Mouse (Mus musculus): ENCODE results near the gene C2cd3. TPM values are rescaled to one million over a fixed set of nuclear protein-coding genes. Genes with fewer than 3 reads are reported as not detected.
A peak's percentile ranks its signal among the peaks of the same experiment; 100 is the strongest.

C2cd3 gene
- total RNA-seq, 2 experiments from 2014 or later: 6.3 to 9.2 TPM

DNA sequence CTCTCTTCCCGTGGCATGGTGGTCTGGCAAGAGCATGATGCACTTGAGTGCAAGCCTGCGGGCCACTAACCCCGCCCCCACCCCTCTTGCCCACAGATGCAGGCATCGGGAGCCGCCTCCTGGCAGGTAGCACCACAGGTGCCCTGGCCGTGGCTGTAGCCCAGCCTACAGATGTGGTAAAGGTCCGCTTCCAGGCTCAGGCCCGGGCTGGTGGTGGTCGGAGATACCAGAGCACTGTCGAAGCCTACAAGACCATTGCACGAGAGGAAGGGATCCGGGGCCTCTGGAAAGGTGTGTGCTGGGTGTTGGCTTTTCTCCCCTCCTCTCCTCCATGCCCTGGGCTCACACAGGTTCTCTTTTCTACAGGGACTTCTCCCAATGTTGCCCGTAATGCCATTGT, 125.9 kb downstream of the C2cd3 start:
- no peak for DNase-seq

DNA sequence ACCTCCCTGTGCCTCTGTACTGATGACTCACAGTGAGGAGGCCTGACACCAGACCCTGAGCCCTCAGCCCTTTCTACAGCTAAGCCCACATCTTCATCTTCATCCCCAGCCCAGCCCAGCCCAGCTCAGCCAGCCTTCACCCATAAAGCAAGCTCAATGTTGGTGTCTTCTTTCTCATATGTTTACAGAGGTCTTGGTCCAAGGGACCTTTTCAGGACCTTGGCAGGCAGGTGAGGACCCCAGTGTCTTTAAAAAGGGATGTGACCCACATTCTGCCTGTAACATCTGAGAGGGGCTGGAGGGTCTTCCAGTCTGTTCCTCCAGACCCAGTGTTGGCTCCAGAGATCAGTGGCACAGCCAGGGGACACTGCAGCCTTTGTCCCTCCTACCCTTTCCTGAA, 127.4 kb downstream of the C2cd3 start:
- no peak for DNase-seq

DNA sequence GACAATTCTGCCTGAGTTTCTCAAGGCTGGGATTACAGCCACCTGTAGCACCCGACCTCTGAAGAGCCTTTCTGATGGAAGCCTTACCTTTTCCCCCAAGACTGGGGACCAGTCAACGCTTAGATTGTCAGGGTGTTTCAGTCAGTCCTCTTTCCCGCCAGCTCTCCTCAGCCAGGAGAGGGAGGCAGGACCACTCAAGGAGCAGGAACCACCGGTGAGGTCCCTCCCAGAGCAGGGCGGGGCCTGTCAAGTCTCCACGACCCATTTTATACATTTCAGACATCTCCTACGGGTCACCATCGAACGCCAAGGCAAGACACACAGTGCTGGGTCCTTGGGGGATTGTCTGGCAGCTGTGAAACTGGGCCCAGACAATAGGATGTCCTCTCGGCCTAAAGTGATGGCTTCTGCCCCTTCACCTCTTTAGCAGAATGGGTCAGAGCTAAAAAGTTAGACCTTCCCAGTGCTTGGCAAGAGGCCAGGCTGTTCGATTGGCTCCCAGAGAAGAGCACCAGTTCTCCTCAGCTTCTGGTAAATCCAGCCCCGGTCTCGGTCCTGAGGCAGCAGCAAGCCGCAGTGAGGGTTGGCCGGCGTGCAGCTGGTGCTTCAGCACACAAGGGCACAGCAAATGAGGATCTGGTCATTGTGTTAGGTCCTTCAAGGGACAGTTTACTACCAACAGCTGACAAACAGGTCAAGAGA, 128.4 kb downstream of the C2cd3 start:
- peak; percentile 42 for DNase-seq

DNA sequence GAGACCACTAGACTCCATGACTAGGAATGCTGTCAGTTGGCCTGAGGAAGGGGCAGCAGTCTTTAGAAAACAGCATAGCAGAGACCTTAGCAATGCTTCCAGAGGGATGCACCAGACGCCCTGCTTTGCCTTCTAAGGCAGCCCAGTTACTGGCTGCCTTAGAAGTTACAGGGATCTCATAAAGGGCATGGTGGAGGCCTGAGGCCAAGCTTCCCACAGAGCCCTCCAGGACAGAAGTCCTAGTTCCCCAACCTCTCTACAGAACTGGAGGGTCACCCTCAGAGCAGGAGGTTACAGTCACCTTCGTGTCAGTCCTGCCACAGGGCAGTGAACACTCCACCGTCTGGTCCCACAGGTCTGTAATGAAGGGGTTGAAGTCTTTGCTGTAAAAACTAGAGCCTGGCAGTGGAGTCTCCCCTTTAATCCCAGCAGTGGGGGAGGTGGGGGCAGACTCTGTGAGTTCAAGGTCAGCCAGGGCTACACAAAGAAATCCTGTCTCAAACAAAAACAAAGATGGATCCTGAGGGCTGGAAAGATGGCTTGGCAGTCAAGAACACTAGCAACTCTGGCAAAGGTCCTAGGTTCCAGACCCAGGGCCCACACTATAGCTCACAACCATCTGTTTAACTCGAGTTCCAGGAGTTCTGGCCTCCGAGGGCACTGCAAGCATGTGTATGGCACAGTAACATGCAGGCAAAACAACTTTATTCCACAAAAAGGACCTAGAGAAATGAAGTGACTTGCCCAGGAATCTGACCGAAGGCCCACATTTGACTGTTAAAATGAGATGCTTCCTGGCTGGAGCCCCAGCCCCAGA, 129.2 kb downstream of the C2cd3 start:
- no peak for DNase-seq

DNA sequence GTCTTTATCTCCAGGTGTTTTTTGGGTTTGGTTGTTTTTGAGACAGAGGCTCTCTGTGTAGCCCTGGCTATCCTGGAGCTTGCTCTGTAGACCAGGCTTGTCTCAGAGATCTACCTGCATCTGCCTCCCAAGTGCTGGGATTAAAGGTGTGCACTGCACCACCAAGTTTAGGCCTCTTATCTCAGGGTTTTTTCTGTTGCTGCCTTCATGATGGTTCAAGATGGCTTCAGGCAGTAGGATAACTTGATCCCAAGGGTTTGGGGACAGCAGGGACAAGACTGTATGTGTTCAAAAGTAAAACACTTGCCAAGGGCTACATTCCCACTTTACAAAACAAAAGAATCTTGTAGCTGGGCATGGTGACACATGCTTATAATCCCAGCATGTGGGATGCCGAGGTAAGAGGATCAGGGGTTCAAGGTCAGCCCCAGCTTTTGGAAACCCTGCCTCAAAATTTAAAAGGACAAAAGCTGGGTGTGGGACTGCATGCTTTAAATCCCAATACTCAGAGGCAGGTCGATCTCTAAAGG, 129.9 kb downstream of the C2cd3 start:
- DNase-seq: no peak

DNA sequence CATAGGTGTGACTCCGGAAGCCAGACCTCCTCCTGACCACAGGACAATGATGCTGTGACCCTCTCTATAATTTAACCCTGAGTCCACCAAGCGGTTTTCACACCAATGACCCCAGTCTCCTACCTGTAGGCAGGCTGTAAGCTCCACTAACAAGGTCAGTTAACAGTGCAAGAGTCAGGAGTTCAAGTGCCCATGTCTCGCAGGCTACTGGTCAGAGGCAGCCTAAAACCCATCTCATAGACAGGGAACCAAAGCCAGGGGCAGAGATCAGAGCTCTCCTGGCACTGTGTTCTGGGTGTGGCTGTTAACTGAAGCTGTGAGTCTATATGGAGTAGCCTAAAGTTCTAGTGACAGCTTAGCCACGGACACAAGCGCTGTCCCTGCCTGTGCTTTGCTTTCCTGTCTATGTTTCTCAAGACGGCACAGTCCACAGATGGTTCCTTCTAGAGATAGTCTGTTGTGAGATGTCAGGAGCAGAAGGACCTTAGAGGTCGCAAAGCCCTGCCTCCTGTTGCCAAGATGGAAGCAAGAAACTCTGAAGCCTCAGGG, 130.4 kb downstream of the C2cd3 start:
- no peak for DNase-seq

DNA sequence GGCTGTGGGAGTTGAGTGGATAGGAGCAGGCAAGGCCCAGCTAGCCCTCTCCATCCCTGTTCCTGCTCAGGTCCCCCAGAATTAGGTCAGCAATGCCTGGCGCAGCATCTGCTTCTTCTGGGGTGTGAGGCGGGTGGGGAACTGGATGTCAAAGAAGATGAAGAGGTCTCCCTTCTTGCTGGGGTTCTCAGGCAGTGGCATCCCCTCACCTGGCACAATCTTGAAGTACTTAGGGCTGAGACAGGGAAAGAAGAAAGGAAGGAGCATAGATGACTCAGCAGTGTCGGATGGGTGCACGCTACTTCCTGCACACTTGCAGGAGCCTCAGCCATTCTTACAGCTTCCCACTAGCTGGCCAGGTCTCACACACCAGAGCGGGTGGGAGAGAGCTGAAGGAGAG, 131.0 kb downstream of the C2cd3 start:
- no peak for DNase-seq

DNA sequence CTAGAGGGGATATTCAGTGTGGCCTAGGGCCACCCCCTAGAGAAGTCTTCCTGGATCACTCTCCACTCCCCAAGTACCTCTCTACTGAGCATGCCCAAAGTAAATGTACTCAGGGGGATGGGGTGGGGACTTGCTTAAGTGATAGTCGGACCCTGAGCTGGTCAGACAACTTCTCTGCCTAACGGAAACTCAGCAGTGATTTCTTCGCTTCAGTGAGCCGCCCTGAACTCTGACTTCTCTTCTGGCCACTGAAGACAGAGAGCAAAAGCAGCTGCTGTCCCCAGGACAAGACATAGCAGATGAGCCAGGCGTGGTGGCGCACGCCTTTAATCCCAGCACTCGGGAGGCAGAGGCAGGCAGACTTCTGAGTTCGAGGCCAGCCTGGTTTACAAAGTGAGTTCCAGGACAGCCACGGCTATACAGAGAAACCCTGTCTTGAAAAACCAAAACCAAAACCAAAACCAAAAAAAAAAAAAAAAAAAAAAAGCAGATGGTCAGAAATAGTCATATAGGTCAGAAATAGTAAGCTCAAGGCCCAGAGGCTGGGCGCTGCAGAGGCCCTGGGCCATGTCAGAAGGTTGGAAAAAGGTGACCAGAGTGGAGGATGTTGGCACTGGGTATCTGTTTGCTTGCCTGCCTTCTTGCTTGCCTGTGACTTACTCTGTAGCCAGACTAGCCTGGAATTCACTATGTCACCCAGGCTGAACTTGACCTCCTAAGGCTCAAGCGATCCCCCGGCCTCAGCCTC, 132.9 kb downstream of the C2cd3 start:
- DNase-seq: no peak

DNA sequence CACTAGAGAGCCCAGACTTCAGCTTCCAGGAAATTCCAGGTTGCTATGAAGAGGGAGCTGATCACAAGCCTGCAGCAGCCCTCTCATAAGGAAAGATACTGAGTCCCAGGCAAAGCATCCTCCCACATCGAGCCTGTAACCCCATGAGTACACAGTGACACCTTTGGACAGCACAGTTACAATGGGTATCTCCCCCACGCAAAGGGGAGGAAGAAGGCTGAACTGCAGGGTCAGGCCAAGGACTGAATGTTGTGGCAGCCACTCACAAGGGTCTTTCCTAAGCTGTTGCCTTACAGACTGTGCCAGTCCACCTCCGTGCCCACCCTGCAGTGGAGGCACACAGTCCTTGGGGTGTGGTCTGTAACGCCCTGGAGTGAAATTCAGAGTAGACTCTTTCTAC, 134.5 kb downstream of the C2cd3 start:
- DNase-seq: no peak

DNA sequence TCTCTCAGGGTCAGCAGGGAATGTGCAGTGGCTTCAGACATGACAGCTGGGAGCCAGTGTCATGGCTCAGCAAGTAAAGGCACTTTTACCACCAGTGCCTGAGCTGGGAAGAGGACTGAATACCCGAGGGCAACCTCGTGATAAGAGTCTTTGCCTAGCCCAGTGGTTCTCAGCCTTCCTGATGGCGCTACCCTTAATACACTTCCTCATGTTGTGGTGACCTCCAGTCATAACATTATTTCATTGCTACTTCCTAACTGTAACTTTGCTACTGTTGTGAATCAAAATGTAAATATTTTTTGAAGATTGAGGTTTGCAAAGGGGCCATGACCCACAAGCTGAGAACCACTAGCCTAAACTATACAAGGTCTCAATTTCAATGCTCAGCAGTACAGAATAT, 136.6 kb downstream of the C2cd3 start:
- no peak for DNase-seq

DNA sequence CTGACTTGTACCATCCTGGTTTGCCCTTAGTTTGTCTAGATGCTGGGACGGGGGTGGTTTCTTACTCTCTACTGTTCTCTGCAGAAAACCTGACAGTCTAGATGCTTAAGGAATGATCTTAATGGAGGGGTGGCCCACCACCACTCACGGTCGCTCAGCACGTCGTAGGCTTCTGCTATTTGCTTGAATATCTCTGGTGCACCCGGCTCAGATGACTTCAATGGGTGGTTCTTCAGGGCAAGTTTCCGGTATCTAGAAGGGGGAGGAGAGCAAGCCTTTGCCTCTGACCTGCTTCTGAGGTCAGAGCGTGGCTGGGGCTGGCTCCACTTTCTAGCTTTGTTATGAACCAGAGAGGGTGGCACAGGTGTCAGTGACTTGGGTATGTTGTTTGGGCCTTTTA, 139.6 kb downstream of the C2cd3 start:
- DNase-seq: no peak

DNA sequence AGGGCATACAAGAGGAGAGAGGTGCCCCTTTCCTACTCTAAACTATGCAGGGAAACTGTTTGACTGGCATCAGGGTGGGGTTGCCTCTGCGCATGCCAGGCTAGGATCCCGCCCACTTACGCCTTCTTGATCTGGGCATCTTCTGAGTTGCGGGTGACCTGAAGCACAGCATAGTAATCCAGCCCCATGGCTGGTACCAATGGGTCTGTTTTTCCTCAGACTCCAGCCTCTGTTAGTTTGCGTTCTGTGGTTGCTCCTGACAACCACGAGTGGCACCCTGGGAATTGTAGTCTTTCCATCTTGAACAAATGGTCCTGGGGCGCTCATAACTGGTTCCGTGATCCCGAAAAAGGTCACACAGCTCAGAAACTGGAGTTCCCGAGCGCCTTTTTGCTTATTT, 142.5 kb downstream of the C2cd3 start, which contains the start of gene Dnajb13:
TSS of gene Dnajb13 (minus strand) at position 388 of the 400 bp plus-strand sequence.
- no peak for DNase-seq

Other genes with a start within 250 kb of the C2cd3 start
- gene Lipt2, start 213.0 kb upstream of the C2cd3 start, total RNA-seq (2021): 1 to 10 TPM; 5.6 to 6.3 TPM
- under 1 TPM; 0.70 to 0.84 TPM for gene Kcne3, start 195.7 kb upstream of the C2cd3 start, total RNA-seq (2021)
- 10 to 100 TPM; 11.4 to 11.5 TPM for gene Pgm2l1, start 144.8 kb upstream of the C2cd3 start, total RNA-seq (2021)
- 1 to 10 TPM; 3.5 to 5.7 TPM for gene P4ha3, start 86.7 kb upstream of the C2cd3 start, total RNA-seq (2021)
- 10 to 100 TPM; 32.0 to 40.2 TPM for gene Ppme1, start 74 bp downstream of the C2cd3 start, total RNA-seq (2021)
- 10 to 100 TPM; 77.1 to 79.5 TPM for gene Ucp3, start 100.8 kb downstream of the C2cd3 start, total RNA-seq (2021)
- gene Ucp2, start 121.1 kb downstream of the C2cd3 start, total RNA-seq (2021): 100 to 1,000 TPM; 133 to 155 TPM
- gene Dnajb13, start 142.7 kb downstream of the C2cd3 start, total RNA-seq (2021): not detected
- gene Coa4, start 164.8 kb downstream of the C2cd3 start, total RNA-seq (2021): 1 to 10 TPM; 8.2 to 8.9 TPM
- 10 to 100 TPM; 74.9 to 75.2 TPM for gene Rab6a, start 235.2 kb downstream of the C2cd3 start, total RNA-seq (2021)
- 10 to 100 TPM; 79.2 to 87.0 TPM for gene Mrpl48, start 236.1 kb downstream of the C2cd3 start, total RNA-seq (2021)

Measured in gastrocnemius, postnatal 10 days (tissue).